Mouse (Mus musculus) olfactory bulb, adult 2 months (tissue): ENCODE measurements around the gene Foxk1. TPM values are rescaled to one million over a fixed set of nuclear protein-coding genes. Genes with fewer than 3 reads are reported as not detected.

Source experiments
- H3K27ac ChIP-seq: fragments of 200-500 bp; 2 replicates; pipeline ENCODE4 v1.5.1; 2012; ENCODE audit warnings: low read depth, low read length; ENCODE audit not compliant: insufficient read depth
- H3K4me1 ChIP-seq: fragments of 200-500 bp; 2 replicates; pipeline ENCODE4 v1.6.1; 2012; ENCODE audit warnings: low read length; ENCODE audit not compliant: control insufficient read depth, insufficient read depth
- H3K4me3 ChIP-seq: fragments of 200-500 bp; 2 replicates; pipeline ENCODE4 v1.5.1; 2012; ENCODE audit warnings: mild to moderate bottlenecking, low read depth, low read length, moderate library complexity; ENCODE audit not compliant: insufficient read depth
- CTCF ChIP-seq: fragments of 200-500 bp; IDR thresholded peaks from 2 replicates; pipeline ENCODE4 v1.5.1; 2012; ENCODE audit warnings: low read depth, mild to moderate bottlenecking, low read length, moderate library complexity; ENCODE audit not compliant: insufficient read depth
- POLR2A ChIP-seq: fragments of 200-500 bp; IDR thresholded peaks from 2 replicates; pipeline ENCODE4 v1.6.1; 2012; ENCODE audit warnings: mild to moderate bottlenecking, low read depth, low read length, moderate library complexity; ENCODE audit not compliant: insufficient read depth
- WGBS: fragments of 180-500 bp; shearing (Covaris S2); methylation state at CpG from one replicate; pipeline ENCODE4 v1.1.7; 2018; 5-methylcytosine and 5-hydroxymethylcytosine counted together
- polyA plus RNA-seq: library from polyadenylated mRNA; stranded (reverse); fragments of >200 nt; gene quantifications from 2 replicates; pipeline ENCODE4 v1.2.4, GENCODE M21; 2012; ENCODE audit warnings: low replicate concordance; ENCODE audit not compliant: missing spikeins, insufficient read depth, insufficient read length

The Foxk1 gene
- polyA plus RNA-seq, 1 experiment: not detected

- 86% methylated on average over 17 of the region's 17 CpGs for WGBS
- H3K27ac ChIP-seq: no peak overlapping the region
Observed at GRCm38 (mm10) chr5:142458791-142459557, 57.7 kb downstream of the Foxk1 start.

GRCm38 (mm10) chr5:142459834-142460233 is 58.5 kb downstream of the Foxk1 start:
- Histone ChIP-seq H3K4me3 (no peak overlapping the region), H3K4me1 (peaks cover 6% of the 10 kb centered on the region; the same call in 1 of the 2 replicates), H3K27ac (no peak overlapping the region)
- 66% methylated on average over 5 of the region's 5 CpGs for WGBS
- TF ChIP-seq CTCF (no peak), POLR2A (no peak)

More at GRCm38 (mm10) chr5:142458791-142459557, 57.7 kb downstream of the Foxk1 start:
- no peak for TF ChIP-seq POLR2A
- no peak for TF ChIP-seq CTCF
- H3K4me3 ChIP-seq: no peak overlapping the region
- H3K4me1 ChIP-seq: peaks cover 5% of the 10 kb centered on the region; the same call in 1 of the 2 replicates

- 94% methylated on average over 7 of the region's 7 CpGs for WGBS
- Histone ChIP-seq H3K4me3 (no peak overlapping the region), H3K27ac (no peak overlapping the region), H3K4me1 (peaks cover 8% of the 10 kb centered on the region; the same call in 1 of the 2 replicates)
- TF ChIP-seq CTCF (no peak), POLR2A (no peak)
Observed at GRCm38 (mm10) chr5:142461942-142462640, 60.8 kb downstream of the Foxk1 start.

GRCm38 (mm10) chr5:142462641-142462948 is 61.3 kb downstream of the Foxk1 start:
- TF ChIP-seq CTCF: no peak
- TF ChIP-seq POLR2A: no peak
- 0 out of 2 replicates have a peak, but pooled peaks cover 6% of the 10 kb centered on the region for H3K4me1 ChIP-seq
- WGBS: 93% methylated on average over 2 of the region's 2 CpGs
- H3K27ac ChIP-seq: no peak overlapping the region
- no peak overlapping the region for H3K4me3 ChIP-seq

- Histone ChIP-seq H3K4me1 (0 out of 2 replicates have a peak, but pooled peaks cover 6% of the 10 kb centered on the region), H3K4me3 (no peak overlapping the region), H3K27ac (peak overlapping the region; percentile 83)
- 82% methylated on average over 6 of the region's 6 CpGs for WGBS
- TF ChIP-seq CTCF: no peak
- TF ChIP-seq POLR2A: no peak
Observed at GRCm38 (mm10) chr5:142463011-142463410, 61.7 kb downstream of the Foxk1 start.

GRCm38 (mm10) chr5:142463461-142464454 is 62.5 kb downstream of the Foxk1 start, which contains the start of gene Ap5z1:
TSS of gene Ap5z1 (plus strand) at chr5:142463944.
- WGBS: 1% methylated on average over 60 of the region's 60 CpGs
- no peak for TF ChIP-seq CTCF
- peak; percentile 65 for TF ChIP-seq POLR2A
- H3K4me1 ChIP-seq: 0 out of 2 replicates have a peak, but pooled peaks cover 4% of the 10 kb centered on the region
- H3K27ac ChIP-seq: peak within 1 kb of the TSS; percentile 83
- peak within 1 kb of the TSS; percentile 98 for H3K4me3 ChIP-seq

- H3K4me1 ChIP-seq: peaks cover 3% of the 10 kb centered on the region; the same call in 1 of the 2 replicates
- TF ChIP-seq CTCF: no peak
- no peak for TF ChIP-seq POLR2A
- no peak overlapping the region for H3K27ac ChIP-seq
- no peak overlapping the region for H3K4me3 ChIP-seq
- WGBS: 92% methylated on average over 13 of the region's 13 CpGs
Observed at GRCm38 (mm10) chr5:142468375-142468774, 67.1 kb downstream of the Foxk1 start.

- H3K4me3 ChIP-seq: no peak overlapping the region
- H3K27ac ChIP-seq: no peak overlapping the region
- 84% methylated on average over 11 of the region's 11 CpGs for WGBS
- peaks cover 17% of the 10 kb centered on the region for H3K4me1 ChIP-seq
- TF ChIP-seq CTCF (no peak), POLR2A (no peak)
Observed at GRCm38 (mm10) chr5:142469796-142470195, 68.5 kb downstream of the Foxk1 start.
